Mouse (Mus musculus) small intestine, adult 2 months (tissue): Measurements from ENCODE around the gene Agap1.

ENCODE experiments used
- CTCF ChIP-seq: fragments of 200-500 bp; IDR thresholded peaks from 2 replicates; pipeline ENCODE4 v1.5.1; 2012; ENCODE audit warnings: low read depth, mild to moderate bottlenecking, control low read depth, inconsistent platforms, low read length, moderate library complexity, mixed read lengths; ENCODE audit not compliant: insufficient replicate concordance, insufficient read length; ENCODE audit errors: extremely low read depth
- POLR2A ChIP-seq: fragments of 200-500 bp; IDR thresholded peaks from 2 replicates; pipeline ENCODE4 v1.6.1; 2012; ENCODE audit warnings: low read depth, mild to moderate bottlenecking, control low read depth, inconsistent platforms, low read length, moderate library complexity

DNA sequence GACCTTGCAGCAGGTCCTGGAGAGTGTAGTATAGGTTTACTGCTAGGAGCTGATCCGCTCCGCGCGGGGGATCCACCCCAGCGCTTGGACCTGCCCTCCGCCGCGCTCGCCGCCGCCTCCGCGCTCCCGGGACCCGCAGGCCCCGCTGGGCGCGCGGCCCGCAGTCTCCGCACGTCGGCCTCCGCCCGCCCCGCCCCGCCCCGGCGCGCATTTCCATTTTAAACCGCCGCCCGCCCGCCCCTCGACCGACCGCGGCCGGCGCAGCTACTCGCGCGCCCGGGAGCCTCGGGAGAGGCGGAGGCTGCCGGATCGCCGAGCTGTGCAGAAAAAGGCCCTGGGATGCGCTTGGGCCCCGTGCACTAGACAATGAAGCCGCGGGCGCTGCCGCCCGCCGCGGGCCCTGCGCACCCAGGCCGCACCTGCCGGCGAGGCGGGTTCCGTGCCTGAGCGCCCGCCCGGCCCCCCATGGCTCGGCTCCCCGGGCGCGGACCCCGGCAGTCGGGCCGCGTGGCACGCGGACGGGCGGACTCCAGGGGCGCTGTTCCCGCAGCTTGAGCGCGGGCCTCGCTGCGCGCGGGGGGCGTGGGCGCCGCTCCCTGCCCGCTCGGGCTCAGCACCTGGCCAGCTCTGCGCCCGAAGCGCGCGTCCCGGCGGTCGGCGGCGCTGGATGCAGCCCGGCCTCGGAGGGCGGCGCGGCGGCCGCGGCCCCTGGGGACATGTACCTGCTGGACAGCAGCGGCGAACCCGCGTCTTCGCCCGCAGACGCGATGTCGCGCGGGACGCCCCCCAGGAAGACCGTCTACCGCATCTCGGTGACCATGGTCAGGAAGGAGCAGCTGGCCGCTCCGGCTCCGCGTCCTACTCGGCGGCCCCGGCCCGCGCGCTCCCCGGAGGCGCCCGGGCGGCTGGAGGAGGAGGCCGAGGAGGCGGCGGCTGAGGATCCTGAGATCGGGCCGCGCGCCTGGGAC, 125.7 kb downstream of the Agap1 start:
- TF ChIP-seq POLR2A (no peak), CTCF (no peak)
